In genomic region chr4:44199968-44200367, GRCm38 (mm10) we compare ENCODE assay signal across 10 mouse cellular contexts. TPM values are rescaled to one million over a fixed set of nuclear protein-coding genes. Genes with fewer than 3 reads are reported as not detected.
DNase-seq lines count a peak whose midpoint lies in the region; ATAC-seq and TF ChIP-seq lines count a peak whose summit lies in the region.
"Had no signal": no experiment of that assay in that cellular context is flagged by ENCODE, and none has a peak within 500 bp of the region (broad histone marks: within the 10 kb centered on the region; RNA-seq: fewer than 3 reads in every experiment).

No protein-coding gene starts in this region.

- H3K9ac ChIP-seq in forebrain, embryonic 14.5 days (ENCODE audit: low read length): no peak overlapping the region
- H3K9ac ChIP-seq in forebrain, embryonic 11.5 days (ENCODE audit: low read length): no peak overlapping the region
- no peak overlapping the region for H3K9ac ChIP-seq in liver, adult 2 months (ENCODE audit: low read depth, low read length)
- no peak overlapping the region for H3K9ac ChIP-seq in liver, embryonic 11.5 days (ENCODE audit: low read depth, low read length)
- no peak overlapping the region for H3K9ac ChIP-seq in midbrain, embryonic 16.5 days (ENCODE audit: low read depth, low read length)
- H3K9ac ChIP-seq: heart, embryonic 13.5 days; lung, embryonic 15.5 days had no signal

- DNase-seq in forebrain, embryonic 14.5 days (ENCODE audit: low spot score): peak; percentile 76
- no peak for DNase-seq in forebrain, embryonic 11.5 days (ENCODE audit: low spot score)
- peak; percentile 56 for DNase-seq in liver, adult 2 months (ENCODE audit: extremely low read depth, low read depth, low spot score)
- no peak for DNase-seq in liver, embryonic 11.5 days (ENCODE audit: low spot score)
- peak; percentile 63 for DNase-seq in brain, adult 2 months (ENCODE audit: low read depth, low spot score)
- peak; percentile 43 for DNase-seq in lung, postnatal 25 days (ENCODE audit: low spot score)
- no peak for DNase-seq in frontal cortex, postnatal 14 days (ENCODE audit: low spot score in 2 of 2)

- peak; percentile 22; the same call in 1 of the 2 replicates for TF ChIP-seq CTCF in liver, adult 2 months (IDR thresholded peaks at IDR 0.05; ENCODE audit: low read depth, low read length)

- no peak overlapping the region for H3K27ac ChIP-seq in forebrain, embryonic 14.5 days (ENCODE audit: low read depth, low read length)
- no peak overlapping the region for H3K27ac ChIP-seq in forebrain, embryonic 11.5 days (ENCODE audit: low read depth, low read length)
- H3K27ac ChIP-seq in liver, adult 2 months (replicated peaks; ENCODE audit: insufficient read depth, low read depth, low read length): no peak overlapping the region
- H3K27ac ChIP-seq in liver, embryonic 11.5 days (ENCODE audit: low read depth, low read length): no peak overlapping the region
- no peak overlapping the region for H3K27ac ChIP-seq in midbrain, embryonic 16.5 days (ENCODE audit: low read length)
- H3K27ac ChIP-seq: heart, embryonic 13.5 days; lung, embryonic 15.5 days had no signal

- H3K4me1 ChIP-seq in forebrain, embryonic 14.5 days (ENCODE audit: control insufficient read depth, insufficient read depth, low read length): no peaks in the 10 kb centered on the region
- H3K4me1 ChIP-seq in forebrain, embryonic 11.5 days (replicated peaks; ENCODE audit: control insufficient read depth, insufficient read depth, low read length): no peaks in the 10 kb centered on the region
- no peaks in the 10 kb centered on the region; the same call in none of the 2 replicates for H3K4me1 ChIP-seq in liver, adult 2 months (ENCODE audit: control insufficient read depth, insufficient read depth, low read length)
- no peaks in the 10 kb centered on the region for H3K4me1 ChIP-seq in liver, embryonic 11.5 days (replicated peaks; ENCODE audit: control insufficient read depth, insufficient read depth, low read length)
- no peaks in the 10 kb centered on the region for H3K4me1 ChIP-seq in midbrain, embryonic 16.5 days (ENCODE audit: control insufficient read depth, insufficient read depth, low read length)
- H3K4me1 ChIP-seq: lung, embryonic 15.5 days had no signal

- no peak for ATAC-seq in forebrain, embryonic 14.5 days
- ATAC-seq in forebrain, embryonic 11.5 days (replicated peaks; ENCODE audit: low FRiP score): no peak
- no peak for ATAC-seq in liver, embryonic 11.5 days (replicated peaks; ENCODE audit: low FRiP score)
- ATAC-seq in midbrain, embryonic 16.5 days: no peak

- 73% methylated on average over 1 of the region's 1 CpGs for whole genome bisulfite sequencing in forebrain, embryonic 14.5 days
- 68% methylated on average over 1 of the region's 1 CpGs for WGBS in forebrain, embryonic 11.5 days
- WGBS in liver, adult 2 months: 77% methylated on average over 1 of the region's 1 CpGs
- WGBS in liver, embryonic 11.5 days: 58% methylated on average over 1 of the region's 1 CpGs
- WGBS in midbrain, embryonic 16.5 days: 72% methylated on average over 1 of the region's 1 CpGs

- H3K9me3 ChIP-seq in forebrain, embryonic 14.5 days (replicated peaks; ENCODE audit: control insufficient read depth, low read length): no peaks in the 10 kb centered on the region
- no peaks in the 10 kb centered on the region for H3K9me3 ChIP-seq in forebrain, embryonic 11.5 days (ENCODE audit: control insufficient read depth, low read length)
- H3K9me3 ChIP-seq in liver, embryonic 11.5 days (ENCODE audit: control insufficient read depth, low read length): no peaks in the 10 kb centered on the region
- no peaks in the 10 kb centered on the region for H3K9me3 ChIP-seq in midbrain, embryonic 16.5 days (replicated peaks; ENCODE audit: control insufficient read depth, low read length, poor library complexity, severe bottlenecking)
- H3K9me3 ChIP-seq: heart, embryonic 13.5 days; lung, embryonic 15.5 days had no signal

- no peak overlapping the region for H3K4me2 ChIP-seq in forebrain, embryonic 14.5 days (ENCODE audit: low read length)
- H3K4me2 ChIP-seq in forebrain, embryonic 11.5 days (ENCODE audit: low read depth, low read length, severe bottlenecking): no peak overlapping the region
- H3K4me2 ChIP-seq in liver, embryonic 11.5 days: no peak overlapping the region
- H3K4me2 ChIP-seq in midbrain, embryonic 16.5 days (ENCODE audit: low read length): no peak overlapping the region
- H3K4me2 ChIP-seq: heart, embryonic 13.5 days; lung, embryonic 15.5 days had no signal

- H3K27me3 ChIP-seq in forebrain, embryonic 14.5 days (replicated peaks; ENCODE audit: control insufficient read depth, insufficient read depth, low read length): no peaks in the 10 kb centered on the region
- no peaks in the 10 kb centered on the region for H3K27me3 ChIP-seq in forebrain, embryonic 11.5 days (ENCODE audit: control insufficient read depth, insufficient read depth, low read length)
- H3K27me3 ChIP-seq in liver, adult 2 months (ENCODE audit: control insufficient read depth, insufficient read depth, low read length): no peaks in the 10 kb centered on the region
- H3K27me3 ChIP-seq in liver, embryonic 11.5 days (replicated peaks; ENCODE audit: control insufficient read depth, insufficient read depth, low read length): no peaks in the 10 kb centered on the region
- no peaks in the 10 kb centered on the region for H3K27me3 ChIP-seq in midbrain, embryonic 16.5 days (ENCODE audit: control insufficient read depth, insufficient read depth, low read depth, low read length)
- H3K27me3 ChIP-seq: heart, embryonic 13.5 days; lung, embryonic 15.5 days had no signal

- no peak overlapping the region for H3K4me3 ChIP-seq in forebrain, embryonic 14.5 days (ENCODE audit: low read depth, low read length)
- H3K4me3 ChIP-seq in forebrain, embryonic 11.5 days (ENCODE audit: low read depth, low read length): no peak overlapping the region
- H3K4me3 ChIP-seq in liver, adult 2 months (ENCODE audit: insufficient read depth, low read depth, low read length): no peak overlapping the region
- H3K4me3 ChIP-seq in liver, embryonic 11.5 days (ENCODE audit: low read depth, low read length): no peak overlapping the region
- no peak overlapping the region for H3K4me3 ChIP-seq in midbrain, embryonic 16.5 days (ENCODE audit: low read depth, low read length)
- H3K4me3 ChIP-seq: heart, embryonic 13.5 days; lung, embryonic 15.5 days had no signal

- no peak for TF ChIP-seq POLR2A in liver, adult 2 months (IDR thresholded peaks at IDR 0.05; ENCODE audit: extremely low read depth, insufficient read depth, low read length)

- no peaks in the 10 kb centered on the region for H3K36me3 ChIP-seq in forebrain, embryonic 14.5 days (ENCODE audit: control insufficient read depth, insufficient read depth, low read length)
- H3K36me3 ChIP-seq in forebrain, embryonic 11.5 days (ENCODE audit: control insufficient read depth, insufficient read depth, low read length): no peaks in the 10 kb centered on the region
- no peaks in the 10 kb centered on the region for H3K36me3 ChIP-seq in liver, adult 2 months (ENCODE audit: control insufficient read depth, insufficient read depth, low read length)
- H3K36me3 ChIP-seq in liver, embryonic 11.5 days (ENCODE audit: control insufficient read depth, insufficient read depth, low read length): no peaks in the 10 kb centered on the region
- no peaks in the 10 kb centered on the region for H3K36me3 ChIP-seq in midbrain, embryonic 16.5 days (ENCODE audit: control insufficient read depth, insufficient read depth, low read length)
- H3K36me3 ChIP-seq: heart, embryonic 13.5 days; lung, embryonic 15.5 days had no signal

- peaks cover 9% of the 10 kb centered on the region; the same call in 1 of the 2 replicates for H3K79me2 ChIP-seq in liver, adult 2 months (ENCODE audit: control insufficient read depth, insufficient read depth, low read length)

RNA-seq across cellular contexts. Expression of gene Rnf38, which starts 33.6 kb away (rescaled TPM):
- 47.0 and 47.8 TPM in 2 replicates for polyA plus RNA-seq in forebrain, embryonic 14.5 days (2014; fragmentation: Nextera tagmentation; extraction: Ambion mirVana)
- polyA plus RNA-seq in forebrain, embryonic 11.5 days (2014; fragmentation: Nextera tagmentation; extraction: Ambion mirVana): 58.4 and 60.3 TPM in 2 replicates
- total RNA-seq in liver, adult 2 months (2014; rRNA removed): 6.6 and 6.7 TPM in 2 replicates
- polyA plus RNA-seq in liver, adult 2 months (2012; rRNA removed): 18.1 and 23.5 TPM in 2 replicates
- polyA plus RNA-seq in liver, embryonic 11.5 days (2014; fragmentation: Nextera tagmentation; extraction: Ambion mirVana): 20.2 and 24.0 TPM in 2 replicates
- 30.3 and 38.5 TPM in 2 replicates for polyA plus RNA-seq in midbrain, embryonic 16.5 days (2015; fragmentation: Nextera tagmentation; extraction: Ambion mirVana)

Comparison
In these comparisons a context has a peak if more than half of its experiments do, and no peak if none do; other contexts are left out.
1. DNase-seq: peak in forebrain, embryonic 14.5 days (single experiment), liver, adult 2 months (single experiment), brain, adult 2 months (single experiment) and lung, postnatal 25 days (single experiment); none in forebrain, embryonic 11.5 days (single experiment), liver, embryonic 11.5 days (single experiment) and frontal cortex, postnatal 14 days (0 of 2).